Mouse (Mus musculus): ENCODE data around the gene Fermt1. TPM values are rescaled to one million over a fixed set of nuclear protein-coding genes. Genes with fewer than 3 reads are reported as not detected.

Fermt1 gene
- not detected in 2 replicates for polyA plus RNA-seq (2015; fragmentation: Nextera tagmentation; extraction: Ambion mirVana)

- peaks cover 14% of the 10 kb centered on the region for H3K4me1 ChIP-seq (ENCODE audit: control insufficient read depth, insufficient read depth, low read length)
- peaks cover 43% of the 10 kb centered on the region for H3K27me3 ChIP-seq (ENCODE audit: control insufficient read depth, insufficient read depth, low read depth, low read length)
- H3K4me2 ChIP-seq (ENCODE audit: low read length) = peak within 1 kb of the TSS; percentile 87
- H3K4me3 ChIP-seq (ENCODE audit: low read depth, low read length) = peak within 1 kb of the TSS; percentile 45
- 4% methylated on average over 37 of the region's 37 CpGs for WGBS
- no peaks in the 10 kb centered on the region for H3K36me3 ChIP-seq (ENCODE audit: control insufficient read depth, insufficient read depth, low read length)
- H3K9ac ChIP-seq (ENCODE audit: low read depth, low read length) = peak within 1 kb of the TSS; percentile 56; the same call in 1 of the 2 replicates
- no peak within 1 kb of the TSS for H3K27ac ChIP-seq (ENCODE audit: low read length)
- ATAC-seq = peak; percentile 79
- H3K9me3 ChIP-seq (replicated peaks; ENCODE audit: control insufficient read depth, low read length, poor library complexity, severe bottlenecking) = no peaks in the 10 kb centered on the region
These were observed at the start of gene Fermt1 for GRCm38 (mm10) chr2:132945326-132946207. Gene Fermt1 (minus strand): TSS chr2:132945906.

- Histone ChIP-seq H3K27ac (ENCODE audit: low read length) (no peak overlapping the region), H3K4me2 (ENCODE audit: low read length) (no peak overlapping the region), H3K9ac (ENCODE audit: low read depth, low read length) (no peak overlapping the region), H3K9me3 (replicated peaks; ENCODE audit: control insufficient read depth, low read length, poor library complexity, severe bottlenecking) (no peaks in the 10 kb centered on the region), H3K27me3 (ENCODE audit: control insufficient read depth, insufficient read depth, low read depth, low read length) (no peaks in the 10 kb centered on the region), H3K4me1 (ENCODE audit: control insufficient read depth, insufficient read depth, low read length) (no peaks in the 10 kb centered on the region), H3K4me3 (ENCODE audit: low read depth, low read length) (no peak overlapping the region), H3K36me3 (ENCODE audit: control insufficient read depth, insufficient read depth, low read length) (no peaks in the 10 kb centered on the region)
- ATAC-seq = no peak
- 78% methylated on average over 9 of the region's 9 CpGs for WGBS
These were observed 47.2 kb upstream of the Fermt1 start for GRCm38 (mm10) chr2:132992659-132993531.

- H3K4me2 ChIP-seq (ENCODE audit: low read length) = no peak overlapping the region
- H3K27me3 ChIP-seq (ENCODE audit: control insufficient read depth, insufficient read depth, low read depth, low read length) = no peaks in the 10 kb centered on the region
- no peak overlapping the region for H3K27ac ChIP-seq (ENCODE audit: low read length)
- H3K9me3 ChIP-seq (replicated peaks; ENCODE audit: control insufficient read depth, low read length, poor library complexity, severe bottlenecking) = no peaks in the 10 kb centered on the region
- H3K36me3 ChIP-seq (ENCODE audit: control insufficient read depth, insufficient read depth, low read length) = no peaks in the 10 kb centered on the region
- WGBS = 79% methylated on average over 11 of the region's 11 CpGs
- no peaks in the 10 kb centered on the region for H3K4me1 ChIP-seq (ENCODE audit: control insufficient read depth, insufficient read depth, low read length)
- no peak overlapping the region for H3K4me3 ChIP-seq (ENCODE audit: low read depth, low read length)
- H3K9ac ChIP-seq (ENCODE audit: low read depth, low read length) = no peak overlapping the region
- ATAC-seq = no peak
These were observed 44.3 kb upstream of the Fermt1 start for GRCm38 (mm10) chr2:132989778-132990564.

- H3K27ac ChIP-seq (ENCODE audit: low read length) = no peak overlapping the region
- WGBS = 94% methylated on average over 2 of the region's 2 CpGs
- H3K4me3 ChIP-seq (ENCODE audit: low read depth, low read length) = no peak overlapping the region
- no peak overlapping the region for H3K4me2 ChIP-seq (ENCODE audit: low read length)
- no peaks in the 10 kb centered on the region for H3K4me1 ChIP-seq (ENCODE audit: control insufficient read depth, insufficient read depth, low read length)
- no peak for ATAC-seq
- no peak overlapping the region for H3K9ac ChIP-seq (ENCODE audit: low read depth, low read length)
- H3K9me3 ChIP-seq (replicated peaks; ENCODE audit: control insufficient read depth, low read length, poor library complexity, severe bottlenecking) = no peaks in the 10 kb centered on the region
- no peaks in the 10 kb centered on the region for H3K27me3 ChIP-seq (ENCODE audit: control insufficient read depth, insufficient read depth, low read depth, low read length)
- no peaks in the 10 kb centered on the region for H3K36me3 ChIP-seq (ENCODE audit: control insufficient read depth, insufficient read depth, low read length)
These were observed 27.6 kb upstream of the Fermt1 start for GRCm38 (mm10) chr2:132973346-132973745.

- H3K4me2 ChIP-seq (ENCODE audit: low read length) = no peak overlapping the region
- no peaks in the 10 kb centered on the region for H3K9me3 ChIP-seq (replicated peaks; ENCODE audit: control insufficient read depth, low read length, poor library complexity, severe bottlenecking)
- 37% methylated on average over 4 of the region's 4 CpGs for WGBS
- H3K9ac ChIP-seq (ENCODE audit: low read depth, low read length) = no peak overlapping the region
- H3K27ac ChIP-seq (ENCODE audit: low read length) = no peak overlapping the region
- no peaks in the 10 kb centered on the region for H3K4me1 ChIP-seq (ENCODE audit: control insufficient read depth, insufficient read depth, low read length)
- no peaks in the 10 kb centered on the region for H3K27me3 ChIP-seq (ENCODE audit: control insufficient read depth, insufficient read depth, low read depth, low read length)
- ATAC-seq = peak; percentile 72
- no peaks in the 10 kb centered on the region for H3K36me3 ChIP-seq (ENCODE audit: control insufficient read depth, insufficient read depth, low read length)
- H3K4me3 ChIP-seq (ENCODE audit: low read depth, low read length) = no peak overlapping the region
These were observed 25.1 kb upstream of the Fermt1 start for GRCm38 (mm10) chr2:132970772-132971173.

GRCm38 (mm10) chr2:132957786-132958185 lies 12.1 kb upstream of the Fermt1 start:
- Histone ChIP-seq H3K4me3 (ENCODE audit: low read depth, low read length) (no peak overlapping the region), H3K9me3 (replicated peaks; ENCODE audit: control insufficient read depth, low read length, poor library complexity, severe bottlenecking) (no peaks in the 10 kb centered on the region), H3K9ac (ENCODE audit: low read depth, low read length) (no peak overlapping the region), H3K27me3 (ENCODE audit: control insufficient read depth, insufficient read depth, low read depth, low read length) (no peaks in the 10 kb centered on the region), H3K4me2 (ENCODE audit: low read length) (no peak overlapping the region), H3K27ac (ENCODE audit: low read length) (no peak overlapping the region), H3K36me3 (ENCODE audit: control insufficient read depth, insufficient read depth, low read length) (no peaks in the 10 kb centered on the region), H3K4me1 (ENCODE audit: control insufficient read depth, insufficient read depth, low read length) (no peaks in the 10 kb centered on the region)
- ATAC-seq = no peak
- 79% methylated on average over 1 of the region's 1 CpGs for WGBS

- H3K4me3 ChIP-seq (ENCODE audit: low read depth, low read length) = no peak overlapping the region
These were observed 6.5 kb upstream of the Fermt1 start for GRCm38 (mm10) chr2:132952197-132952596.

GRCm38 (mm10) chr2:132948174-132948573 lies 2.5 kb upstream of the Fermt1 start:
- peaks cover 42% of the 10 kb centered on the region for H3K27me3 ChIP-seq (ENCODE audit: control insufficient read depth, insufficient read depth, low read depth, low read length)
- H3K9me3 ChIP-seq (replicated peaks; ENCODE audit: control insufficient read depth, low read length, poor library complexity, severe bottlenecking) = no peaks in the 10 kb centered on the region
- ATAC-seq = no peak
- H3K4me2 ChIP-seq (ENCODE audit: low read length) = no peak overlapping the region
- no peaks in the 10 kb centered on the region for H3K36me3 ChIP-seq (ENCODE audit: control insufficient read depth, insufficient read depth, low read length)
- H3K9ac ChIP-seq (ENCODE audit: low read depth, low read length) = no peak overlapping the region
- no peak overlapping the region for H3K27ac ChIP-seq (ENCODE audit: low read length)
- peaks cover 14% of the 10 kb centered on the region for H3K4me1 ChIP-seq (ENCODE audit: control insufficient read depth, insufficient read depth, low read length)
- WGBS = 84% methylated on average over 7 of the region's 7 CpGs
- no peak overlapping the region for H3K4me3 ChIP-seq (ENCODE audit: low read depth, low read length)

More at GRCm38 (mm10) chr2:132952197-132952596, 6.5 kb upstream of the Fermt1 start:
- H3K36me3 ChIP-seq (ENCODE audit: control insufficient read depth, insufficient read depth, low read length) = no peaks in the 10 kb centered on the region
- H3K4me1 ChIP-seq (ENCODE audit: control insufficient read depth, insufficient read depth, low read length) = no peaks in the 10 kb centered on the region
- no peak overlapping the region for H3K27ac ChIP-seq (ENCODE audit: low read length)
- peak; percentile 54; the same call in 1 of the 2 replicates for ATAC-seq
- peaks cover 8% of the 10 kb centered on the region; the same call in 1 of the 2 replicates for H3K27me3 ChIP-seq (ENCODE audit: control insufficient read depth, insufficient read depth, low read depth, low read length)
- H3K4me2 ChIP-seq (ENCODE audit: low read length) = no peak overlapping the region
- H3K9me3 ChIP-seq (replicated peaks; ENCODE audit: control insufficient read depth, low read length, poor library complexity, severe bottlenecking) = no peaks in the 10 kb centered on the region
- WGBS = 3% methylated on average over 8 of the region's 8 CpGs
- H3K9ac ChIP-seq (ENCODE audit: low read depth, low read length) = no peak overlapping the region
